Mouse (Mus musculus) gastrocnemius, postnatal 14 days (tissue): Measurements from ENCODE around the gene Lsp1. TPM values are rescaled to one million over a fixed set of nuclear protein-coding genes. Genes with fewer than 3 reads are reported as not detected.

Experiments
- DNase-seq: peaks from one replicate; pipeline ENCODE4 v3.0.0; 2021; ENCODE audit warnings: mixed read lengths
- intact Hi-C: fragments of 180-260 bp; cut with DNase I; formaldehyde crosslinking; loops from one replicate; pipeline ENCODE4 v1.15.1; 2025; ENCODE audit warnings: low total_unique reads
- long read RNA-seq, 2 experiments: library from polyadenylated mRNA; stranded (forward); transcript quantifications; one replicate each; pipeline ENCODE4 v2.0.0; 2021
- total RNA-seq, 2 experiments: library from RNA; stranded (reverse); gene quantifications; 2 replicates each; pipeline ENCODE4 v1.2.3; 2021

Gene Lsp1
- total RNA-seq, result 10 to 100 TPM; 22.2 to 35.0 TPM
- long read RNA-seq, experiment 1, partial matches to known transcripts, result 8 of 20 reads
- long read RNA-seq, experiment 1, other reads (novel, unspliced or antisense), result 9 of 20 reads
- long read RNA-seq, experiment 2, partial matches to known transcripts, result 12 of 27 reads
- long read RNA-seq, experiment 2, other reads (novel, unspliced or antisense), result 12 of 27 reads

GRCm38 (mm10) chr7:142460636-142461077 lies at the start of gene Lsp1:
Gene Lsp1 (plus strand): TSS chr7:142460809.
- intact Hi-C loops, result no loop called here

DNA sequence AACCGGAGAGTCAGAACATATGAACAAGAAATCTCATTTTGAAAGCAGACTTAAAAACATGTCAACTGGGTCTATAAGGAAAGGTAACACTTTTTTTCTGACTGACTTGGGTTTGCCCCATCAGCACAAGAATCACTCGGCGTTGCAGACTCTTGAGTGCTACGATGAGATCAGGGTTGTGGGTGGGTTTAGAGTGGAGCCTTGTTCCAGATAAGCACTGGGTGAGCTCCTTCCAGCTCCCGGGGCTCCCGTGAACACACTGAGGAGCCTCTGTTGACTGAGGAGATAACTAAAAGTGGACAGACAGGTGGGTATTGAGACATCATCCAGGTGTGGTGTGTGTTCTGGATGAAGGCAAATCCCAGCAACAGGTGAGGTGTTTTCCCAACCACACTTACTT lies 47.3 kb upstream of the Lsp1 start:
- no peak for DNase-seq
- intact Hi-C loops, result no loop called here

More at GRCm38 (mm10) chr7:142460636-142461077, at the start of gene Lsp1:
- DNase-seq, result no peak

- intact Hi-C loops, result no loop called here
These were observed 45.3 kb upstream of the Lsp1 start for GRCm38 (mm10) chr7:142415314-142415713.

DNA sequence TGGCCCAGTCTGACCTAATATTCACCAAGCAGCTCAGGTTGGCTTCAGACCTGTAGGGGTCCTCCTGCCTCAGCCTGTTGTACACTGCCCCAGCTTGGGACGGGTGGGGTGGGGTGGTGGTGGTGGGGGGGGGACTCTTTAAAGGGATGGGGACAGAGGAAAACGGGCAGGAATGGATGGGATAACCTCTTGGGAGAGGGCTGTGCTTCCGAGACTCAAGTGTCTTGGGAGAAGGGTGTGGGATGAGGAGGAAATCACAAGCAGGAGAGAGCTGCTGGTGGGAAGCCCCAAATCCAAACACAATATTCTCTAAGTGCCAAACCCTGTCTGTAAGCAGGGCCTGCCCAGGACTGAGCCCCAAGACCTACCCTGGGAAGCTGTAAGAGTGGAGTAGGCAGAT lies 44.4 kb upstream of the Lsp1 start:
- intact Hi-C loops, result no loop called here
- no peak for DNase-seq

More at GRCm38 (mm10) chr7:142415314-142415713, 45.3 kb upstream of the Lsp1 start:
- DNase-seq, result no peak

- intact Hi-C loops, result no loop called here
- DNase-seq, result no peak
These were observed 42.6 kb upstream of the Lsp1 start for GRCm38 (mm10) chr7:142418027-142418426.

GRCm38 (mm10) chr7:142418679-142419078 lies 41.9 kb upstream of the Lsp1 start:
- DNase-seq, result no peak
- intact Hi-C loops, result no loop called here

- DNase-seq, result no peak
- intact Hi-C loops, result no loop called here
These were observed 40.7 kb upstream of the Lsp1 start for GRCm38 (mm10) chr7:142419887-142420286.

GRCm38 (mm10) chr7:142421826-142422225 lies 38.8 kb upstream of the Lsp1 start:
- DNase-seq, result no peak
- intact Hi-C loops, result no loop called here

DNA sequence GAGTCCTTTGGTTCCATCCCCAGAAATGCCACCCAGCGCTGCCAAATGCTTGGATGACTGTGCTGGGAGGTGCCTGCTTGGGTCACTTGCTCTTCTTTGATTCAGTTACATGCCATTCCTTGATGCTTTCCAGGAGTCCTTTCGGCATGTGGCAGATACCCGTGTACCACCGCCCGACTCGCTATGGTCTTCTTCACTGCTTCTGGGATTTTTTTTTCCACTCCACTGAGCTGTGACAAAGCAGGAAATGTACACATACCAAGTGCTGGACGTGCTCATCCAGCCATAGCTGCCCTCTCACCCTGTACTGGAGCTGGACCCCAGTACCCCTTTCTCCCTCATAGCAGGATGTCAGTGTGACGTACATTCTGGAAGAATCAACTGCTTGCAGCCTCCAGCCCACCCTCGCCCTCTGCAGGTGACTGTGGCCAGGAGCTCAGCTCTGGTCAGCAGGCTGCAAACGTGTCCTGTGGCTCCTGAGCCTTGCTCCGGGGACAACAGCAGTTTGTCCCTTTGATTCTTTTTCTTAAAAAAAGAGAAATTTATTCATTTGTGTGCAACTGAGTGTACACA lies 34.9 kb upstream of the Lsp1 start:
- intact Hi-C loops, result loop anchor here (5.0 kb wide), 2 partner anchors 33 to 88 kb away; no protein-coding TSS in a partner anchor
- DNase-seq, result peak; percentile 34

GRCm38 (mm10) chr7:142428213-142428612 lies 32.4 kb upstream of the Lsp1 start:
- peak; percentile 64 for DNase-seq
- intact Hi-C loops, result loop anchor here (5.0 kb wide), 2 partner anchors 36 to 91 kb away; no protein-coding TSS in a partner anchor

- DNase-seq, result peak; percentile 66
- intact Hi-C loops, result loop anchor here (10.0 kb wide), 1 partner anchor 155 kb away; no protein-coding TSS in a partner anchor
These were observed 30.4 kb upstream of the Lsp1 start for GRCm38 (mm10) chr7:142430160-142430678.

DNA sequence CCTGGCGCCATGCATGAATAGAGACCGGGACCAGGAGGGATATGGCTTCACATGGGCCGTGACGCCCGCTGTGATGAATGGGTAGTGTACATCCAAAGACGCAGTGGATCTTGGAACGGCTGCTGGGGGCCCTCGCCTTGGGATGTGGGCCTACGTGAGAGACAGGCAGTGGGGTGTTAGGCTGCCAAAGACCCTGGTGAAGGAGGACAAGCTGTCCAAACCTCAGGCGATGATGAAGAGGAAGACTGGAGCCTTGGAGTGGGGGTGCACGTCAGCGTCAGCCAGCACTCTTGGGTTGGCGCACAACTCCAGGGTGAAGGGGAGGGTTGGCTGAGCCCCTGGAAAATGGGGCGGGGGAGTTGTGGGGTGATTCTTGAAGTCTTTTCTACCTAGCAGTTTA lies 29.5 kb upstream of the Lsp1 start:
- no peak for DNase-seq

GRCm38 (mm10) chr7:142433623-142434022 lies 27.0 kb upstream of the Lsp1 start:
- DNase-seq, result peak; percentile 34
- intact Hi-C loops, result loop anchor here (10.0 kb wide), 1 partner anchor 151 kb away; no protein-coding TSS in a partner anchor

More for the DNA sequence above, 29.5 kb upstream of the Lsp1 start:
- intact Hi-C loops, result loop anchor here (10.0 kb wide), 1 partner anchor 154 kb away; no protein-coding TSS in a partner anchor

DNA sequence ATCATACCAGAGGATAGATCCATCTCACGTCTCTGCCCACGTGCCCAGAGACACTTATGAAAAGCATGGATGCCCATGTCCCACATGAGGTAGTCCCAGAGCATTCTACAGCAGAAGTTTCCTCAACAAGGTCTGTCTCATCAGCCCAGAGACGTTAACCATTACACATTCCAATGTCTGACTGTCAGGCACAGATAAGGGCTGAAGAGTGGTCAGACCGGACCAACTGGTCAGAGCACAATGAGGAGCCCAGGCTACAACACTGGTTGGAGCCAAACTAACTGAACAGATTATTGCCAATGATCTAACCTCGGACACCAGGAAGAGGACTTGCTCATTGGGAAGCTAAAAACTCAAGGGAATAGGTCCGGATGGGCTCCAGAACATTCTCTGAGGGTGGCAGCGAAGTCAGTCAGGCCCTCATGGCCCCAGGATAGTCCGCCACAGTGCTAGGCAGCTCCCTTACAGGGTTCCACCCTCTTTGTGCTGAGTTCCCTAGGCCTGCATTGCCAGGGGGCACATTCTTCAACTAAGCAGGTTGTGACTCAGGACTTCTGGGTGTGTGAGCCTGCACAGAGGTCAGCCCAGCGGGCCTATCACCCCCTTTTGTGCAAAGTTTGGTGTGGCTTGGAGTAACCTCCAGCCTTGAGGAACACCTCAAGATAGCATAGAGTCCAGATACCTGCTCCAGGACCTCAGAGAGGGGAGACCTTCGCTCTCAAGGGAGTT lies 26.3 kb upstream of the Lsp1 start, which contains the start of gene Syt8:
Gene Syt8 (plus strand): TSS at position 714 of the 729 bp plus-strand sequence.
- intact Hi-C loops, result loop anchor here (10.0 kb wide), 1 partner anchor 150 kb away; no protein-coding TSS in a partner anchor

DNA sequence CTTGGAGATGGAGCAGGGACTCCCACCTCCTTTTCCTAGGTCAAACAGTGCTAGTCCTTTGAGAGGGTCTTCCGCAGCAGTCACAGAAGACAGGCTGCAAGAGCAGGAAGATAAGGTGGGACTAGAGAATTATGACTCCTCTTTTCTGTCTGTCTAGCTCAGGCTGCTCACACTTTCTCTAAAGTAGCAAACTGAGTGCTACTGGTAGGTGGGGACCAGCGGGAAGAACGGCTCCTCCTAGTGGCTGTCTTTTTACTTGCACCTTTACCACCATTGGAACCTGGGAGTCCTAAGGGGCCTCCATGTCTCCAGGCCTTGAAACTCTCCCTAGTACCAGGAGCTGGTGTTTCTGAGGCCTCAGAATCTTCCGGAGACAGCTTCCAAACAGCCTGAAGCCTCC lies 25.1 kb upstream of the Lsp1 start:
- peak; percentile 53 for DNase-seq
- intact Hi-C loops, result loop anchor here (10.0 kb wide), 1 partner anchor 149 kb away; no protein-coding TSS in a partner anchor

More for the DNA sequence above, 26.3 kb upstream of the Lsp1 start, which contains the start of gene Syt8:
- no peak for DNase-seq

DNA sequence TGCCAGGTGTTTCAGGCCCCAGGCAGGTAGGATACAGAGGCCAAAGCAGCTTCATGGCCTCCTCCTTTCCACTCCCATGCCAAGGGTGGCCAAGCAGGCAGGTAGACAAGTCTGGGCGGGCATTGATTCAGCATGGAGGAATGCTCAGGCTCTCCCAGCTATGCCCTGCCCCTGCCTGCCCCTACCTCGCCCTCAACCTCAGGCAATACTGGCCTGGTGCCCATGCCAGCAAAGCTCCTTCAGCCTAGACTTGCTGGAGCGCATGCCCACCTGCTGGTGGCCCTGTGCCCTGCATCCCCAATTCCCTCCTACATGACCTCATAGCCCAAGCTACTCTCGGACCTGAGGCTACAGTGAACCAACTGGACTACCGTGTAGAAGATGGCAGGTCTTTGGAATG lies 23.3 kb upstream of the Lsp1 start:
- peak; percentile 46 for DNase-seq
- intact Hi-C loops, result loop anchor here (10.0 kb wide), 1 partner anchor 147 kb away; no protein-coding TSS in a partner anchor

GRCm38 (mm10) chr7:142439966-142440365 lies 20.6 kb upstream of the Lsp1 start:
- intact Hi-C loops, result loop anchor here (5.0 to 10.0 kb wide), 2 partner anchors 57 to 145 kb away; partner anchors contain the start of gene Tnnt3
- DNase-seq, result peak; percentile 60

DNA sequence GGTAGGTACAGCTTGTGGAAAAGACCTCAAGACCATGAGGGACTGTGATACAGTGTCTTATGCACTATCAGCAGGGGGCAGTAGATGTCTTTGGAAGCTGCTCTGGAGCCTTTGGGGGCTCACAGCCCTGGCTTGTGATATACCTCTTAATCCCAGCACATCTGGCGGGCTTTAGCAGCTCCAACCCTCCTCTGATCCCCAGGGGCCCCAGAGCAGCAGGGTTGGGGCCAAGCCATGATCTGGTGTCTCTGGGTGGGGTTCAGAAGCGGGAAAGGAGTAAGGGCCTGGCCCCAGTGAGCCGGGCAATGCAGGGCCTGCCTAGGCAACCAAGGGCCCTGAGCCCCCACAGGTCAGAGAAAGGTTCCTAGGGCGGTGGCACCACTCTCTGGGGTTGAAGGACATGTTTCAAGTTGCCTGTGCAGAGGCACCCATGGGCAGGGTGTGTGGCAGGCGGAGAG lies 19.9 kb upstream of the Lsp1 start:
- intact Hi-C loops, result loop anchor here (5.0 kb wide), 1 partner anchor 57 kb away; the partner anchor contains the start of gene Tnnt3
- DNase-seq, result peak; percentile 78

GRCm38 (mm10) chr7:142441585-142441984 lies 19.0 kb upstream of the Lsp1 start, which contains the start of gene Tnni2:
Gene Tnni2 (plus strand): TSS chr7:142441808.
- intact Hi-C loops, result loop anchor here (5.0 kb wide), 1 partner anchor 56 kb away; the partner anchor contains the start of gene Tnnt3
- DNase-seq, result peak; percentile 75
